Mouse (Mus musculus) stomach, postnatal 0 days (tissue): Measurements from ENCODE around the gene 4921517D22Rik.

Experiments used
- CTCF ChIP-seq: IDR thresholded peaks from 2 replicates; pipeline ENCODE4 v1.5.1; 2016; ENCODE audit warnings: antibody characterized with exemption, low read depth, mild to moderate bottlenecking, moderate library complexity
- EP300 ChIP-seq: optimal IDR thresholded peaks from 2 replicates; pipeline ENCODE3; 2016; ENCODE audit warnings: antibody characterized with exemption

GRCm38 (mm10) chr13:59663939-59664712, 29.8 kb downstream of the 4921517D22Rik start:
- TF ChIP-seq EP300 (no peak), CTCF (no peak)
